14 mouse cellular contexts compared by ENCODE assay signal in the genomic region with DNA sequence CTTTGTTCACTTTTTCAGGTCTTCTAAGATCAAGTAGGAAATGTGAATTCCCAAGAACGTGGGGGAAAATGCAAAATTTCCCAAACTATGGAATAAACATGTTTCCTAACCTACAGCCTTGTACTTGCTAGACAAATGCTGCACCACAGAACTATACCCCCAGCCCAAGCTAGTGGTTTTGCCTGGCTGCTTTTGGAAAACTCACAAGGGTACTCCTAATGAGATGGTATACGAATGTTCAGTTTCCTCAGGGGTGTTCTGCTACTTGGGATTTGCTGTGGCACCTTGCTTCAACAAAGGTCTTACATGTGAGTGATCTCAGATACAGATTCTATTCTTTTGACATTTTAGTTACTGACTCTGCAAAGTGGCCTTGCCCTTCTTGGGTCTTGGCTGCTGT.
A peak's percentile ranks its signal among the peaks of the same experiment; 100 is the strongest.
DNase-seq lines count a peak whose midpoint lies in the region; ATAC-seq and TF ChIP-seq lines count a peak whose summit lies in the region.
"Had no signal": no experiment of that assay in that cellular context is flagged by ENCODE, and none has a peak within 500 bp of the region (broad histone marks: within the 10 kb centered on the region; RNA-seq: fewer than 3 reads in every experiment).

No protein-coding gene starts in this region.

- DNase-seq in heart, adult 11 months: peak; percentile 53
- no peak for DNase-seq in heart, adult 8-10 months (ENCODE audit: low spot score)
- DNase-seq in kidney, adult 9 months: no peak
- no peak for DNase-seq in liver, postnatal 0 days
- DNase-seq in retina, embryonic 14.5 days (ENCODE audit: low spot score): no peak
- DNase-seq: kidney, postnatal 10 days; lung, adult 2 months; right cerebral cortex, adult 18-20 months; thymus, postnatal 36 days had no signal

- H3K27me3 ChIP-seq in kidney, embryonic 16.5 days (ENCODE audit: insufficient read depth, low read length): no peaks in the 10 kb centered on the region
- no peaks in the 10 kb centered on the region for H3K27me3 ChIP-seq in heart, embryonic 16.5 days (ENCODE audit: control insufficient read depth, insufficient read depth, low read length)
- no peaks in the 10 kb centered on the region for H3K27me3 ChIP-seq in liver, postnatal 0 days (ENCODE audit: insufficient read depth, low read length)
- no peaks in the 10 kb centered on the region for H3K27me3 ChIP-seq in midbrain, embryonic 15.5 days (replicated peaks)
- H3K27me3 ChIP-seq: midbrain, embryonic 12.5 days; neural tube, embryonic 13.5 days had no signal

- TF ChIP-seq CTCF in liver, postnatal 0 days (IDR thresholded peaks at IDR 0.05; ENCODE audit: low read depth): no peak

- H3K4me3 ChIP-seq in kidney, embryonic 16.5 days (ENCODE audit: low read length): no peak overlapping the region
- no peak overlapping the region for H3K4me3 ChIP-seq in heart, embryonic 16.5 days (ENCODE audit: low read length)
- H3K4me3 ChIP-seq in liver, postnatal 0 days (ENCODE audit: low read depth, low read length): no peak overlapping the region
- no peak overlapping the region for H3K4me3 ChIP-seq in midbrain, embryonic 15.5 days
- H3K4me3 ChIP-seq: midbrain, embryonic 12.5 days; neural tube, embryonic 13.5 days had no signal

- peaks cover 18% of the 10 kb centered on the region for H3K36me3 ChIP-seq in kidney, embryonic 16.5 days (ENCODE audit: insufficient read depth, low read length)
- peaks cover 6% of the 10 kb centered on the region for H3K36me3 ChIP-seq in heart, embryonic 16.5 days (ENCODE audit: control insufficient read depth, insufficient read depth)
- 0 out of 2 replicates have a peak, but pooled peaks cover 2% of the 10 kb centered on the region for H3K36me3 ChIP-seq in liver, postnatal 0 days (replicated peaks; ENCODE audit: insufficient read depth, low read length)
- H3K36me3 ChIP-seq in midbrain, embryonic 15.5 days (replicated peaks): no peaks in the 10 kb centered on the region

- no peaks in the 10 kb centered on the region for H3K9me3 ChIP-seq in kidney, embryonic 16.5 days (ENCODE audit: low read length)
- no peaks in the 10 kb centered on the region for H3K9me3 ChIP-seq in heart, embryonic 16.5 days (replicated peaks; ENCODE audit: control insufficient read depth, low read length)
- H3K9me3 ChIP-seq in liver, postnatal 0 days (ENCODE audit: low read length): no peaks in the 10 kb centered on the region
- H3K9me3 ChIP-seq in midbrain, embryonic 15.5 days: no peaks in the 10 kb centered on the region
- H3K9me3 ChIP-seq: midbrain, embryonic 12.5 days; neural tube, embryonic 13.5 days had no signal

- ATAC-seq in kidney, embryonic 16.5 days (ENCODE audit: low FRiP score, low TSS enrichment): no peak
- ATAC-seq in heart, embryonic 16.5 days (replicated peaks; ENCODE audit: extremely low read depth, insufficient read depth, low FRiP score): no peak
- no peak for ATAC-seq in liver, postnatal 0 days
- no peak for ATAC-seq in midbrain, embryonic 15.5 days (replicated peaks)

- 77% methylated on average over 2 of the region's 2 CpGs for WGBS in kidney, embryonic 16.5 days
- 71% methylated on average over 2 of the region's 2 CpGs for WGBS in heart, embryonic 16.5 days
- WGBS in liver, postnatal 0 days (ENCODE audit: insufficient replicate concordance): 82% methylated on average over 2 of the region's 2 CpGs
- WGBS in midbrain, embryonic 15.5 days: 75% methylated on average over 2 of the region's 2 CpGs

- H3K4me1 ChIP-seq in kidney, embryonic 16.5 days (ENCODE audit: insufficient read depth, low read length): peaks cover 36% of the 10 kb centered on the region
- H3K4me1 ChIP-seq in heart, embryonic 16.5 days (ENCODE audit: control insufficient read depth, insufficient read depth, low read length): peaks cover 79% of the 10 kb centered on the region
- H3K4me1 ChIP-seq in liver, postnatal 0 days (ENCODE audit: insufficient read depth): peaks cover 51% of the 10 kb centered on the region
- H3K4me1 ChIP-seq in midbrain, embryonic 15.5 days: peaks cover 14% of the 10 kb centered on the region

- no peak overlapping the region for H3K9ac ChIP-seq in kidney, embryonic 16.5 days (replicated peaks; ENCODE audit: low read length)
- H3K9ac ChIP-seq in heart, embryonic 16.5 days (ENCODE audit: low read length): peak overlapping the region; percentile 66
- no peak overlapping the region for H3K9ac ChIP-seq in liver, postnatal 0 days (replicated peaks)
- no peak overlapping the region for H3K9ac ChIP-seq in midbrain, embryonic 15.5 days
- H3K9ac ChIP-seq: midbrain, embryonic 12.5 days; neural tube, embryonic 13.5 days had no signal

- no peak for TF ChIP-seq EP300 in liver, postnatal 0 days (IDR thresholded peaks at IDR 0.05; ENCODE audit: low read depth)

- H3K27ac ChIP-seq in kidney, embryonic 16.5 days (ENCODE audit: low read length): peak overlapping the region; percentile 20; the same call in 1 of the 2 replicates
- H3K27ac ChIP-seq in heart, embryonic 16.5 days (ENCODE audit: low read length): peak overlapping the region; percentile 99
- H3K27ac ChIP-seq in liver, postnatal 0 days (ENCODE audit: low read depth): 0 out of 2 replicates have a peak overlapping the region, but pooled peaks have one; percentile 1
- no peak overlapping the region for H3K27ac ChIP-seq in midbrain, embryonic 15.5 days
- H3K27ac ChIP-seq: neural tube, embryonic 13.5 days had no signal

- H3K4me2 ChIP-seq in kidney, embryonic 16.5 days (replicated peaks; ENCODE audit: low read depth, low read length): no peak overlapping the region
- H3K4me2 ChIP-seq in heart, embryonic 16.5 days (ENCODE audit: low read depth, low read length): no peak overlapping the region
- 0 out of 2 replicates have a peak overlapping the region, but pooled peaks have one; percentile 3 for H3K4me2 ChIP-seq in liver, postnatal 0 days (ENCODE audit: low read depth, low read length)
- no peak overlapping the region for H3K4me2 ChIP-seq in midbrain, embryonic 15.5 days
- H3K4me2 ChIP-seq: midbrain, embryonic 12.5 days; neural tube, embryonic 13.5 days had no signal
